Mouse (Mus musculus): ENCODE results near the gene Igfbp3.

Gene Igfbp3

GRCm38 (mm10) chr11:7210343-7210742 is 3.4 kb downstream of the Igfbp3 start:
- DNase-seq, result peak; percentile 68 to 89

- no peak for DNase-seq
These were observed 9.9 kb downstream of the Igfbp3 start for GRCm38 (mm10) chr11:7203846-7204245.

- no peak for DNase-seq
These were observed 11.5 kb downstream of the Igfbp3 start for GRCm38 (mm10) chr11:7202206-7202605.

- DNase-seq, result no peak
These were observed 13.3 kb downstream of the Igfbp3 start for GRCm38 (mm10) chr11:7200393-7200783.

GRCm38 (mm10) chr11:7199736-7200392 is 13.9 kb downstream of the Igfbp3 start:
- peak; percentile 61 to 76 for DNase-seq

GRCm38 (mm10) chr11:7198481-7199256 is 15.1 kb downstream of the Igfbp3 start:
- no peak for DNase-seq

GRCm38 (mm10) chr11:7198006-7198405 is 15.7 kb downstream of the Igfbp3 start:
- peak in 1 of 2 experiments; percentile 54 for DNase-seq

- peak; percentile 85 to 89 for DNase-seq
These were observed 16.2 kb downstream of the Igfbp3 start, which contains the start of gene Igfbp1 for GRCm38 (mm10) chr11:7197491-7197941. Gene Igfbp1, plus strand, starts transcription at chr11:7197782.

GRCm38 (mm10) chr11:7195312-7195685 is 18.4 kb downstream of the Igfbp3 start:
- DNase-seq, result no peak

GRCm38 (mm10) chr11:7194432-7195311 is 19.1 kb downstream of the Igfbp3 start:
- DNase-seq, result no peak

- DNase-seq, result no peak
These were observed 20.6 kb downstream of the Igfbp3 start for GRCm38 (mm10) chr11:7193134-7193533.

- DNase-seq, result no peak
These were observed 21.0 kb downstream of the Igfbp3 start for GRCm38 (mm10) chr11:7192710-7193109.

- no peak for DNase-seq
These were observed 25.3 kb downstream of the Igfbp3 start, which contains the start of gene Gm11985 for GRCm38 (mm10) chr11:7188469-7188868. Gene Gm11985, minus strand, starts transcription at chr11:7188569.

GRCm38 (mm10) chr11:7187472-7187871 is 26.3 kb downstream of the Igfbp3 start:
- DNase-seq, result no peak

GRCm38 (mm10) chr11:7184420-7184819 is 29.3 kb downstream of the Igfbp3 start:
- no peak for DNase-seq

- DNase-seq, result no peak
These were observed 31.2 kb downstream of the Igfbp3 start for GRCm38 (mm10) chr11:7182409-7183042.

GRCm38 (mm10) chr11:7179276-7179675 is 34.4 kb downstream of the Igfbp3 start:
- DNase-seq, result no peak

GRCm38 (mm10) chr11:7178724-7179123 is 35.0 kb downstream of the Igfbp3 start:
- no peak for DNase-seq

- peak; percentile 52 to 83 for DNase-seq
These were observed 40.1 kb downstream of the Igfbp3 start for GRCm38 (mm10) chr11:7173664-7174063.

- DNase-seq, result no peak
These were observed 44.1 kb downstream of the Igfbp3 start for GRCm38 (mm10) chr11:7169645-7170044.

- no peak for DNase-seq
These were observed 49.3 kb downstream of the Igfbp3 start for GRCm38 (mm10) chr11:7164416-7164815.

- peak; percentile 38 to 41 for DNase-seq
These were observed 52.1 kb downstream of the Igfbp3 start for GRCm38 (mm10) chr11:7161502-7162174.

All from kidney, postnatal 36 days (tissue).